Mouse (Mus musculus): Measurements from ENCODE around the gene Garem2. TPM values are rescaled to one million over a fixed set of nuclear protein-coding genes. Genes with fewer than 3 reads are reported as not detected.
"Not testable (repeated sequence)": the region's sequence is repeated elsewhere in the genome, so short reads cannot be mapped to it uniquely, and the experiment has no call there.

The Garem2 gene
- 0.26 and 0.30 TPM in 2 replicates for polyA plus RNA-seq (2014; fragmentation: Nextera tagmentation; extraction: Ambion mirVana)

- peak within 1 kb of the TSS; percentile 40 to 49 for H3K4me3 ChIP-seq (ENCODE audit: control insufficient read depth in 1 of 2, insufficient read depth in 1 of 2, low read depth in 1 of 2, low read length in 2 of 2)
- ATAC-seq (ENCODE audit: insufficient number of reproducible peaks, insufficient read depth, low FRiP score, low read depth): no peak
- WGBS: under 1% methylated on average over 63 of the region's 65 CpGs
- peaks cover 73% of the 10 kb centered on the region for H3K27me3 ChIP-seq (ENCODE audit: control insufficient read depth, insufficient read depth, low read length)
- peaks cover 6 to 15% of the 10 kb centered on the region in 2 experiments; a peak in 3 of 4 replicates for H3K4me1 ChIP-seq (ENCODE audit: control insufficient read depth in 2 of 2, insufficient read depth in 2 of 2, low read length in 2 of 2)
- peak within 1 kb of the TSS; percentile 91 for H3K4me2 ChIP-seq (ENCODE audit: low read length)
- 0 out of 2 replicates have a peak, but pooled peaks cover 2% of the 10 kb centered on the region for H3K9me3 ChIP-seq (ENCODE audit: control insufficient read depth, low read length)
- peak within 1 kb of the TSS; percentile 38; the same call in 1 of the 2 replicates for H3K9ac ChIP-seq (ENCODE audit: low read length)
- no peaks in the 10 kb centered on the region for H3K36me3 ChIP-seq (ENCODE audit: control insufficient read depth, insufficient read depth, low read length)
- H3K27ac ChIP-seq (replicated peaks in 1 of 2; ENCODE audit: control insufficient read depth in 1 of 2, insufficient read depth in 1 of 2, low read depth in 2 of 2, low read length in 2 of 2): no peak within 1 kb of the TSS
Observed at GRCm38 (mm10) chr5:30104841-30105667, at the start of gene Garem2. Gene Garem2, plus strand, starts transcription at chr5:30105161.

DNA sequence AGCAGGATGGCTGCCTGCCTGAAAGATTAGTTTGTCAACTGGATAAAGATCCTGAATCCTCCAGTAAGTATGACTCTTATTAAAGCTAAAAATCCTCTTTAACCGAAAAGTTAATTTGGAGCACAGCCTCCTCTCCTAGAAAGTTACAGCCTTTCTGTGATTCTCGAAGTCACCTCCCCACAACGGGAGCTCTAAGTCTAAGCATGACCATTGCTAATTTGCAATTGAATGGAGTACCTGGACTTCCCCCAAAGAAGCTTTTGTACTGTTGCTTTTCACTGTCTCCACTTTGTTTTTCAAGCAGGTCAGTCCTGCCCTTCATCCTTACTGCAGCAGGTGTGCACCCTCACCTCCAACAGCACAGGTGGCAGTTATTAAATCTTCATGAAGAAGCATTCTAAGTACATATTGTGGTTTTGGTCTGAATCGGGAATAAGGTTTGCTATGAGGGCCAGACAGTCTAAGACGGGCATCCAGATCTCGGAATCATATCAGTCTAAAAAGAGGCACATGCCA, 46.7 kb upstream of the Garem2 start:
- Histone ChIP-seq H3K4me3 (ENCODE audit: control insufficient read depth in 1 of 2, insufficient read depth in 1 of 2, low read depth in 1 of 2, low read length in 2 of 2) (no peak overlapping the region), H3K9me3 (ENCODE audit: control insufficient read depth, low read length) (no peaks in the 10 kb centered on the region), H3K9ac (ENCODE audit: low read length) (no peak overlapping the region), H3K4me2 (ENCODE audit: low read length) (no peak overlapping the region), H3K4me1 (ENCODE audit: control insufficient read depth in 2 of 2, insufficient read depth in 2 of 2, low read length in 2 of 2) (no peaks in the 10 kb centered on the region), H3K27me3 (ENCODE audit: control insufficient read depth, insufficient read depth, low read length) (no peaks in the 10 kb centered on the region), H3K36me3 (ENCODE audit: control insufficient read depth, insufficient read depth, low read length) (peaks cover 33% of the 10 kb centered on the region), H3K27ac (replicated peaks in 1 of 2; ENCODE audit: control insufficient read depth in 1 of 2, insufficient read depth in 1 of 2, low read depth in 2 of 2, low read length in 2 of 2) (no peak overlapping the region)
- no peak for ATAC-seq (ENCODE audit: insufficient number of reproducible peaks, insufficient read depth, low FRiP score, low read depth)
- 87% methylated on average over 6 of the region's 6 CpGs for WGBS

DNA sequence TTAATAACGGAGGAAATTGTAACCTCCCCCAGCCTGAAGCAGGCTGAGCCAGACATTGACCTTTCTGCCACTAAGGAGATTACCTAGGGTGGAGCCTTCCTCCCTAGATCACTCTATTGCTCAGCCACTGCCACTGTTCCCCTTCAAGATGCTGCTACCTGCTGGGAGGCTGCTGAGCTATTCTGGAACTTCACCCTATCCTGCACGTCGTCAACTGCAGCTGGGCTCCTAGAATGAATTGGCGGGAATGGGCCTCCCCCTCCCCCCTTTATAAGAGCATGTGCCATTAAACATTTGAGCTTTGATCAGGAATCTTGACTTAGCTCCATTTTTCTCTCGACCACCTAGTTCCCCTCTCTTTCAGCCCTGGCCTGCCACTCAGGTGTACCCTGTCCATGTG, 45.4 kb upstream of the Garem2 start:
- not testable (repeated sequence) for H3K9ac ChIP-seq (ENCODE audit: low read length); H3K9me3 ChIP-seq (ENCODE audit: control insufficient read depth, low read length); ATAC-seq (ENCODE audit: insufficient number of reproducible peaks, insufficient read depth, low FRiP score, low read depth); H3K27ac ChIP-seq (replicated peaks in 1 of 2; ENCODE audit: control insufficient read depth in 1 of 2, insufficient read depth in 1 of 2, low read depth in 2 of 2, low read length in 2 of 2); H3K4me2 ChIP-seq (ENCODE audit: low read length); H3K4me1 ChIP-seq (ENCODE audit: control insufficient read depth in 2 of 2, insufficient read depth in 2 of 2, low read length in 2 of 2); H3K4me3 ChIP-seq (ENCODE audit: control insufficient read depth in 1 of 2, insufficient read depth in 1 of 2, low read depth in 1 of 2, low read length in 2 of 2); H3K27me3 ChIP-seq (ENCODE audit: control insufficient read depth, insufficient read depth, low read length)
- WGBS: 72% methylated on average over 5 of the region's 5 CpGs
- H3K36me3 ChIP-seq (ENCODE audit: control insufficient read depth, insufficient read depth, low read length): peaks cover 44% of the 10 kb centered on the region

- Histone ChIP-seq H3K4me1 (ENCODE audit: control insufficient read depth in 2 of 2, insufficient read depth in 2 of 2, low read length in 2 of 2) (peaks cover 2 to 9% of the 10 kb centered on the region in 2 experiments; a peak in 2 of 4 replicates), H3K27me3 (ENCODE audit: control insufficient read depth, insufficient read depth, low read length) (no peaks in the 10 kb centered on the region), H3K36me3 (ENCODE audit: control insufficient read depth, insufficient read depth, low read length) (peaks cover 83% of the 10 kb centered on the region), H3K4me3 (ENCODE audit: control insufficient read depth in 1 of 2, insufficient read depth in 1 of 2, low read depth in 1 of 2, low read length in 2 of 2) (no peak overlapping the region), H3K4me2 (ENCODE audit: low read length) (no peak overlapping the region), H3K9me3 (ENCODE audit: control insufficient read depth, low read length) (no peaks in the 10 kb centered on the region), H3K9ac (ENCODE audit: low read length) (no peak overlapping the region), H3K27ac (replicated peaks in 1 of 2; ENCODE audit: control insufficient read depth in 1 of 2, insufficient read depth in 1 of 2, low read depth in 2 of 2, low read length in 2 of 2) (no peak overlapping the region)
- WGBS: 85% methylated on average over 6 of the region's 6 CpGs
- ATAC-seq (ENCODE audit: insufficient number of reproducible peaks, insufficient read depth, low FRiP score, low read depth): no peak
Observed at GRCm38 (mm10) chr5:30067726-30068125, 37.2 kb upstream of the Garem2 start.

GRCm38 (mm10) chr5:30071677-30072076, 33.3 kb upstream of the Garem2 start:
- H3K27ac ChIP-seq (replicated peaks in 1 of 2; ENCODE audit: control insufficient read depth in 1 of 2, insufficient read depth in 1 of 2, low read depth in 2 of 2, low read length in 2 of 2): no peak overlapping the region
- H3K36me3 ChIP-seq (ENCODE audit: control insufficient read depth, insufficient read depth, low read length): peaks cover 51% of the 10 kb centered on the region
- peak overlapping the region in 1 of 2 experiments; percentile 62; a peak in 2 of 4 replicates for H3K4me3 ChIP-seq (ENCODE audit: control insufficient read depth in 1 of 2, insufficient read depth in 1 of 2, low read depth in 1 of 2, low read length in 2 of 2)
- peak overlapping the region; percentile 84; the same call in 1 of the 2 replicates for H3K9ac ChIP-seq (ENCODE audit: low read length)
- H3K4me2 ChIP-seq (ENCODE audit: low read length): peak overlapping the region; percentile 84
- no peaks in the 10 kb centered on the region for H3K9me3 ChIP-seq (ENCODE audit: control insufficient read depth, low read length)
- H3K4me1 ChIP-seq (ENCODE audit: control insufficient read depth in 2 of 2, insufficient read depth in 2 of 2, low read length in 2 of 2): peaks cover 2 to 9% of the 10 kb centered on the region in 2 experiments; a peak in 2 of 4 replicates
- no peak for ATAC-seq (ENCODE audit: insufficient number of reproducible peaks, insufficient read depth, low FRiP score, low read depth)
- H3K27me3 ChIP-seq (ENCODE audit: control insufficient read depth, insufficient read depth, low read length): no peaks in the 10 kb centered on the region
- WGBS: 82% methylated on average over 6 of the region's 6 CpGs

GRCm38 (mm10) chr5:30072377-30072776, 32.6 kb upstream of the Garem2 start:
- Histone ChIP-seq H3K36me3 (ENCODE audit: control insufficient read depth, insufficient read depth, low read length) (peaks cover 44% of the 10 kb centered on the region), H3K9ac (ENCODE audit: low read length) (peak overlapping the region; percentile 84), H3K4me2 (ENCODE audit: low read length) (peak overlapping the region; percentile 84), H3K9me3 (ENCODE audit: control insufficient read depth, low read length) (no peaks in the 10 kb centered on the region), H3K27me3 (ENCODE audit: control insufficient read depth, insufficient read depth, low read length) (no peaks in the 10 kb centered on the region), H3K4me1 (ENCODE audit: control insufficient read depth in 2 of 2, insufficient read depth in 2 of 2, low read length in 2 of 2) (peaks cover 2 to 9% of the 10 kb centered on the region in 2 experiments; a peak in 2 of 4 replicates), H3K4me3 (ENCODE audit: control insufficient read depth in 1 of 2, insufficient read depth in 1 of 2, low read depth in 1 of 2, low read length in 2 of 2) (peak overlapping the region; percentile 37 to 62), H3K27ac (replicated peaks in 1 of 2; ENCODE audit: control insufficient read depth in 1 of 2, insufficient read depth in 1 of 2, low read depth in 2 of 2, low read length in 2 of 2) (no peak overlapping the region)
- ATAC-seq (ENCODE audit: insufficient number of reproducible peaks, insufficient read depth, low FRiP score, low read depth): no peak
- 42% methylated on average over 3 of the region's 3 CpGs for WGBS

DNA sequence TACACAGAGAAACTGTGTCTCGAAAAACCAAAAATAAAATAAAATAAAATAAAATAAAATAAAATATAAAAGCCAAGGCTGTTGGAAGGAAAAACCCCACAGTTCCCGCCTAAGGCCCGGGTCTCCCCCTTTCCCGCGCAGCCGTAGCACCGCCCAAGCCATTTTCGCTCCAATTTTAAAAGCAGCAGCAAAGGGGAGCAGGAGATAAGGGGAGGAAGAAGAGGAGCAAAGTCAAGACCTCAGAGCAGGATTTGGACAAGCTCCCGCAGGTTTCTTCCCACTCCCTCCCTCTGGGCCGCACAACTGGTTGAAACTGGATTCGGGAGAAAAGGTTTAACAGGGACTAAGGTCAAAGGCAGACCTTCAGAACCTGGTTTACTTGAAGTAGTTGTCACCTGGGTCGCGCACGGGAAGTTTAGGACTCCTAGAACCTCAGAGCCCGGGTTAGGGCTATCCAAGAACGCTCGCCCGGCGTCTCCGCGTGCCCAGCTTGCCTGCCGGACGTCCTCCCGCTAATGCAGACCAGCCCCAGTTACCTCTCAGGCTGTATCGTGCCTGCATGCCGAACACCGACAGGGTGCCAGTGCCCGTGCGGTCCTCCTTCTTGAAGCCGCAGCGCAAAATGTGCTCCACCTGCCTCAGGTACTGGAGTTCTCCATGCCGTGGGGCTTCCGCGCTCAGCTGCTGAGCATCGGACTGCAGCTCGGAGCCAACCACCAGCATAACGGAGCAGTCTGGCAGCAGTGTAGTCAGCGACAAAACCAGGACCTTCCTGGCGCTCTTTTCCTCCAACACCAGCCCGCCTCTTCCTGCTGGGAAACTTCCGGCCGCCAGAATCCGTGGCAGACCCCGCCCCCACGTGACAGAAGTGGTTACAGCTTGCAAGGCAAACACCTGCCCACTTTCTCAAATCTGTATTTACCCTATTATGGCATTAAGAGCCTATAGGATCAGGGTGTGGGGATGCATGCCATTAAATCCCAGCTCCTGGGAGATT, 31.8 kb upstream of the Garem2 start, which contains the start of gene Tyms:
Gene Tyms (minus strand): TSS at position 793 of the 997 bp plus-strand sequence.
- peaks cover 2 to 9% of the 10 kb centered on the region in 2 experiments; a peak in 2 of 4 replicates for H3K4me1 ChIP-seq (ENCODE audit: control insufficient read depth in 2 of 2, insufficient read depth in 2 of 2, low read length in 2 of 2)
- peak within 1 kb of the TSS; percentile 80 to 84 for H3K27ac ChIP-seq (replicated peaks in 1 of 2; ENCODE audit: control insufficient read depth in 1 of 2, insufficient read depth in 1 of 2, low read depth in 2 of 2, low read length in 2 of 2)
- 1% methylated on average over 45 of the region's 45 CpGs for WGBS
- peaks cover 37% of the 10 kb centered on the region for H3K36me3 ChIP-seq (ENCODE audit: control insufficient read depth, insufficient read depth, low read length)
- peak within 1 kb of the TSS; percentile 84 for H3K4me2 ChIP-seq (ENCODE audit: low read length)
- ATAC-seq (ENCODE audit: insufficient number of reproducible peaks, insufficient read depth, low FRiP score, low read depth): peak; percentile 79; the same call in 1 of the 2 replicates
- peak within 1 kb of the TSS; percentile 84 for H3K9ac ChIP-seq (ENCODE audit: low read length)
- H3K4me3 ChIP-seq (ENCODE audit: control insufficient read depth in 1 of 2, insufficient read depth in 1 of 2, low read depth in 1 of 2, low read length in 2 of 2): peak within 1 kb of the TSS; percentile 62 to 82
- no peaks in the 10 kb centered on the region for H3K9me3 ChIP-seq (ENCODE audit: control insufficient read depth, low read length)
- no peaks in the 10 kb centered on the region for H3K27me3 ChIP-seq (ENCODE audit: control insufficient read depth, insufficient read depth, low read length)
